Mouse (Mus musculus) liver, embryonic 15.5 days (tissue): ENCODE measurements around the gene Foxg1. TPM values are rescaled to one million over a fixed set of nuclear protein-coding genes. Genes with fewer than 3 reads are reported as not detected.

ENCODE experiments used
- ATAC-seq: fragments of 200-750 bp; cut with Nextera tagmentation; 2 replicates; pipeline ENCODE4 v1.8.0; 2017; ENCODE audit warnings: moderate number of reproducible peaks, mild to moderate bottlenecking, moderate library complexity; ENCODE audit not compliant: insufficient read depth
- H3K27ac ChIP-seq: fragments of 300-500 bp; sonication (generic); replicated peaks from 2 replicates; pipeline ENCODE4 v1.5.1; 2015; ENCODE audit warnings: mild to moderate bottlenecking, inconsistent platforms
- H3K27me3 ChIP-seq: fragments of 300-500 bp; sonication (generic); 2 replicates; pipeline ENCODE4 v1.6.1; 2015; ENCODE audit warnings: mild to moderate bottlenecking, inconsistent platforms
- H3K36me3 ChIP-seq: fragments of 300-500 bp; sonication (generic); replicated peaks from 2 replicates; pipeline ENCODE4 v1.6.1; 2015; ENCODE audit warnings: moderate library complexity, mild to moderate bottlenecking, inconsistent platforms
- H3K4me1 ChIP-seq: fragments of 300-500 bp; sonication (generic); replicated peaks from 2 replicates; pipeline ENCODE4 v1.6.1; 2015; ENCODE audit warnings: inconsistent platforms
- H3K4me2 ChIP-seq: fragments of 300-500 bp; sonication (generic); 2 replicates; pipeline ENCODE4 v1.6.1; 2015; ENCODE audit warnings: moderate library complexity, mild to moderate bottlenecking, inconsistent platforms
- H3K4me3 ChIP-seq: fragments of 300-500 bp; sonication (generic); replicated peaks from 2 replicates; pipeline ENCODE4 v1.5.1; 2015; ENCODE audit warnings: mild to moderate bottlenecking, inconsistent platforms
- H3K9ac ChIP-seq: fragments of 300-500 bp; sonication (generic); 2 replicates; pipeline ENCODE4 v1.6.1; 2015; ENCODE audit warnings: moderate library complexity, mild to moderate bottlenecking, inconsistent platforms
- H3K9me3 ChIP-seq: fragments of 300-500 bp; sonication (generic); replicated peaks from 2 replicates; pipeline ENCODE4 v1.6.1; 2016; ENCODE audit warnings: inconsistent platforms
- WGBS: fragments of 180-500 bp; shearing (Covaris S2); methylation state at CpG from one replicate; pipeline ENCODE4 v1.1.7; 2015; ENCODE audit warnings: mixed read lengths; ENCODE audit not compliant: insufficient replicate concordance; 5-methylcytosine and 5-hydroxymethylcytosine counted together
- polyA plus RNA-seq: library from polyadenylated mRNA; unstranded; fragments of >200 nt; fragmentation: Nextera tagmentation; extraction: Ambion mirVana; gene quantifications from 2 replicates; pipeline ENCODE4 v1.2.1, GENCODE M21; 2015

Gene Foxg1
- polyA plus RNA-seq, 1 experiment from 2014 or later: 0.03 TPM

DNA sequence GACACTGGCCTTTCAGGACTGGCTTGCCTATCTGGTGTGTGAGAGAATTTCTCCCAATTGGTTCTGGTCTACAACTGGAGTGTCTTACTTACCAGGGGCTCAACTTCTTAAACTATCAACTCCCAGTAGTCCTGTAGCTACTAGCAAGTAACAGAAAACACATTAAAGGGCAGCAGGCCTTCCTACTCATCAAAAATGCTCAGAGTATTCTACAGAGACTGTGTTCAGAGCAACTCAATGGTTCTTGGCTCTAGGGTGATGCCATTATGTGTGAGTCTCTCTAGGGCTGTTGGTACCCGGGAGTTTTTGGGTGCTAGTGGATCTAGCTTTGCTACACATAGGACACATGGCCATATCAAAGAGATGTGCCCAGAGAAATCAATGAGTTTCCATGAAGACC is 3.5 kb upstream of the Foxg1 start:
- 6% methylated on average over 1 of the region's 1 CpGs for WGBS
- H3K4me1 ChIP-seq: no peaks in the 10 kb centered on the region
- ATAC-seq: no peak
- no peaks in the 10 kb centered on the region for H3K9me3 ChIP-seq
- H3K27ac ChIP-seq: no peak overlapping the region
- no peak overlapping the region for H3K4me2 ChIP-seq
- no peak overlapping the region for H3K9ac ChIP-seq
- H3K27me3 ChIP-seq: peaks cover 97% of the 10 kb centered on the region
- no peak overlapping the region for H3K4me3 ChIP-seq
- no peaks in the 10 kb centered on the region for H3K36me3 ChIP-seq

DNA sequence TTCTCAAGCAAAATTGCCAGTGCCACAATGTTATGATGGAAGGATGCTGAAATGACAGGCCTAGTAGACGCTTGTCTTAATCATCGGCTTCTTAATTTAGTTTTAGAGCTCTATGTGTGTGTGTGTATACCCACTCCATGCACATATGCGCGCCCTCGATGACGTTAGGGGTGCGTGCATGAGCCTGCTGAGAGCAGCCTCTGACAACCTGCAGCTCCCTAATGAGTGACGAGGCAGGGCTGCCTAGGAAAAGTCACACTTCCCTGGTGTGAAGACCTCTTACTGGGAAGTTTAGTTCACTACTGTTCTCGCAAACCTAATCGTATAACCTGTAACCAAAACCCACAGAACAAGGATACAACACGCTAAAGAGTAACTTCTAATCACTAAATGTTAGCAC is 3.0 kb upstream of the Foxg1 start:
- peaks cover 97% of the 10 kb centered on the region for H3K27me3 ChIP-seq
- H3K27ac ChIP-seq: no peak overlapping the region
- H3K36me3 ChIP-seq: no peaks in the 10 kb centered on the region
- no peak overlapping the region for H3K9ac ChIP-seq
- no peak overlapping the region for H3K4me3 ChIP-seq
- 6% methylated on average over 11 of the region's 11 CpGs for WGBS
- H3K4me2 ChIP-seq: no peak overlapping the region
- no peaks in the 10 kb centered on the region for H3K4me1 ChIP-seq
- no peaks in the 10 kb centered on the region for H3K9me3 ChIP-seq
- no peak for ATAC-seq

DNA sequence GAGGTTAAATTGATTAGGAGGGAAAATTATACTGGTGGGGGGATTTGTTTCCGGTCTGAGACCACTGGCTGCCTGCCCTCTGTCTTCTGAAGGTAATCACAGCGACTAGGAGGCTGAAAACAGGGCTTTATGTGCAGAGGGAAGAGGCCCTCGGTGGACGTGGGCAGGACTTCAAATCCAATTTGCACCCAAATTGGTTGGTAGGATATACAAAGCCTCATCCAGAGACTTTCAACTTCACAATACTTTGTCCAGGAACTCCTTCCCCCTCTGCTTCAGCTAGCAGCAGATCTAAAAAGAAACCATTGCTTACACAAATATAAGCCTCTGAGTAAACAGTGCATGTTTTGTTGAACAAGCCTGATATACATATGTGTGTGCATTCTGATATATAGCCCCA is 2.0 kb upstream of the Foxg1 start:
- no peak for ATAC-seq
- H3K27me3 ChIP-seq: peaks cover 99% of the 10 kb centered on the region
- 1% methylated on average over 4 of the region's 4 CpGs for WGBS

DNA sequence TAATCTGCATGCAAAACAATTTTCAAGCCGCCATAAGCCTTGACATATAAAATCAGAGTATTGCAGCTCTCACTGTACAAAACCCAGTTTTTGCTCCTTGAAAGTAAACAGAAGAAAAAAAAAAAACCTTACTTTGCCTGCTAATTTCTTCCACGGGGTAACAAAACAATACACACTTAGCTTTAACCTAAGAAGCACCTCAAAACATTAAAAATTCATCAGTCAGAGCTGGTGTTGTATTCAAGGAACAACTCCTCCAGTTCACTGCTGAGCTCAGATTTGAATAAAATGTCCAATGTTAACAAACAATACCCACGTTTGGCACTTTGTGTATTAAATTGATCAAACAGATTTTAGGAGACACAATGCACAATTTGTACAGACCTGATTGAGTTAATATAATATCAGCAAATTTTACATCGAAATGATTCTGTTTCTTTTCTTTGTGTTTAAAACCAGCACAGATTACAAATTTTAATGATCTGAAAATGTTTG is 1.4 kb upstream of the Foxg1 start:
- Histone ChIP-seq H3K4me3 (no peak overlapping the region), H3K27me3 (peaks cover 99% of the 10 kb centered on the region), H3K36me3 (no peaks in the 10 kb centered on the region), H3K27ac (no peak overlapping the region), H3K4me2 (no peak overlapping the region), H3K9me3 (no peaks in the 10 kb centered on the region), H3K4me1 (no peaks in the 10 kb centered on the region), H3K9ac (no peak overlapping the region)
- WGBS: 1% methylated on average over 4 of the region's 4 CpGs
- ATAC-seq: no peak

More for the DNA sequence above, 2.0 kb upstream of the Foxg1 start:
- Histone ChIP-seq H3K4me1 (no peaks in the 10 kb centered on the region), H3K27ac (no peak overlapping the region), H3K4me3 (no peak overlapping the region), H3K36me3 (no peaks in the 10 kb centered on the region), H3K4me2 (no peak overlapping the region), H3K9me3 (no peaks in the 10 kb centered on the region), H3K9ac (no peak overlapping the region)

DNA sequence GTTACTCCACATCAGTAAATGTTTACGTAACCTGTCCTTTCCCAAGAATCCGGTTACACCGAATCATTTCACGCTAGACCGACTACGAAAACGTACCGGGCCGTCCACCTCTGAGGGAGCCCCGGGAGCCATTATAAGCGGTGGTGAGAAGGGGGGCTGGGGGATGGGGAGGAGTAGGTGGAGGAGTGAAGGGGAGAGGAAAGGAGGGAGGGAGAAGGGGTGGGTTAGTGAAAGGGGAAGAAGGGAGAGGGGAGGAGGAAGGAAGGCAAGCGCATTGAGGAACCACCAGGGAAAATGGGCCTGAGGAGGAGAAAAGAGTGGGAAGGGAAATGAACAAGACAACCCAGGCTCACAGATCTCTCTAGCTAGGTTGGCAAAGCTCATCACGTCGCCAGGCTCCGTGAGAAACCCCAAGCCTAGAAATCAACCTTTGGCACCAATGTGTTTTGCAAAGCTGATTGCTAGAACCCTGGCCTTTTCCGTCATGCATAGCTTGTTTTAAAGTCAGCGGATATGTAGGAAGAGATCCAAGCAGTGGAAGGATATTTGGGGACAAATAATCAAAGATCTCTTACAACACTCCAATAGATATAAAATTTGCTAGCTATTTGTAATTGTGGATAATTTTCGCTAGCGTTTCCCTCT is 617 bp upstream of the Foxg1 start:
- ATAC-seq: no peak
- Histone ChIP-seq H3K27me3 (peaks cover 99% of the 10 kb centered on the region), H3K9ac (no peak overlapping the region), H3K4me1 (no peaks in the 10 kb centered on the region), H3K9me3 (no peaks in the 10 kb centered on the region), H3K36me3 (no peaks in the 10 kb centered on the region), H3K27ac (no peak overlapping the region), H3K4me2 (no peak overlapping the region), H3K4me3 (no peak overlapping the region)
- WGBS: 3% methylated on average over 19 of the region's 19 CpGs

DNA sequence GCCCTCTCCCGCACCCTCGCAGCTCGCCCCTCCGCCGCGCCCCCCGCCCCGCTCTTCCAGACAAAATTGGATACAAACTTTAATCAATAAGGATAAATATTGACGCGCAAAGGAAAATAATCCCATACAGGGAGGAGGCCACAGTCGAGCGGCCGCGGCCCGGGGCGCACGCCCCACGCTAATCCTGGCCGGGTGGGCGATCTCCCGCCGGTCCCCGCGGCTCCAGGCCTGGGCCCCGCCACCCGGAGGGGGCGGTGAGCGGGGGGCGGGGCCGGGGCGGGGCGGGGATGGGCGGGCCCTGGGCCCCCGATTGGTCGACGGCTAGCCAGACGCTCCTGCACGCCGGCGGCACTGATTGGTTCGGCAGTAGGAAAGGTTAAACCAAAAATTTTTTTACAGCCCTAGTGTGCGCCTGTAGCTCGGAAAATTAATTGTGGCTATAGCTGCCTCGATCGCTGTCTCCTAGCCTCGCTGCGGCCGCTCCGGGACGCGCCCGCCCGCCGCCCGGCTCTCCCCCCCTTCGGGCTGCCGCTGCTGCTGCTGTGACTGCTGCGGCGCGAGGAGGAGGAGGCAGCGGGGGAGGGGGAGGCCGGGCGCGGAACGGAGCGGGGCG is 1.2 kb downstream of the Foxg1 start:
- 0 out of 2 replicates have a peak, but pooled peaks have one; percentile 22 for ATAC-seq
- H3K9ac ChIP-seq: no peak overlapping the region
- H3K9me3 ChIP-seq: no peaks in the 10 kb centered on the region
- H3K36me3 ChIP-seq: no peaks in the 10 kb centered on the region
- peak overlapping the region; percentile 44 for H3K4me2 ChIP-seq
- H3K4me3 ChIP-seq: peak overlapping the region; percentile 27
- no peaks in the 10 kb centered on the region for H3K4me1 ChIP-seq
- WGBS: 1% methylated on average over 65 of the region's 67 CpGs
- H3K27ac ChIP-seq: no peak overlapping the region
- peaks cover 90% of the 10 kb centered on the region for H3K27me3 ChIP-seq

DNA sequence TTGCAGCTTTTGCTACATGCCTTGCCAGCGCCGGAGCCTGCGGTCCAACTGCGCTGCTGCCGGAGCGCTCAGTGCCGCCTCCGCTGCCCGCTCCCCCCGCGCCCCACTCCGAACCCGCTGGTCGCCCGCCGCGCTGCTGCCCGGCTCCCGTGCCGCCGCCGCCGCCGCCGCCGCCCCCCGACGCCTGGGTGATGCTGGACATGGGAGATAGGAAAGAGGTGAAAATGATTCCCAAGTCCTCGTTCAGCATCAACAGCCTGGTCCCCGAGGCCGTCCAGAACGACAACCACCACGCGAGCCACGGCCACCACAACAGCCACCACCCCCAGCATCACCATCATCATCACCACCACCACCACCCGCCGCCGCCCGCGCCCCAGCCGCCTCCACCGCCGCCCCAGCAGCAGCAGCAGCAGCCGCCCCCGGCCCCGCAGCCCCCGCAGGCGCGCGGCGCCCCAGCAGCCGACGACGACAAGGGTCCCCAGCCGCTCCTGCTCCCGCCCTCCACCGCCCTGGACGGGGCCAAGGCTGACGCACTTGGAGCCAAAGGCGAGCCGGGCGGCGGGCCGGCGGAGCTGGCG is 1.9 kb downstream of the Foxg1 start:
- Histone ChIP-seq H3K4me2 (no peak overlapping the region), H3K27ac (no peak overlapping the region), H3K4me1 (no peaks in the 10 kb centered on the region), H3K36me3 (no peaks in the 10 kb centered on the region), H3K4me3 (no peak overlapping the region), H3K9ac (no peak overlapping the region), H3K27me3 (peaks cover 82% of the 10 kb centered on the region), H3K9me3 (no peaks in the 10 kb centered on the region)
- WGBS: 2% methylated on average over 65 of the region's 66 CpGs
- no peak for ATAC-seq

DNA sequence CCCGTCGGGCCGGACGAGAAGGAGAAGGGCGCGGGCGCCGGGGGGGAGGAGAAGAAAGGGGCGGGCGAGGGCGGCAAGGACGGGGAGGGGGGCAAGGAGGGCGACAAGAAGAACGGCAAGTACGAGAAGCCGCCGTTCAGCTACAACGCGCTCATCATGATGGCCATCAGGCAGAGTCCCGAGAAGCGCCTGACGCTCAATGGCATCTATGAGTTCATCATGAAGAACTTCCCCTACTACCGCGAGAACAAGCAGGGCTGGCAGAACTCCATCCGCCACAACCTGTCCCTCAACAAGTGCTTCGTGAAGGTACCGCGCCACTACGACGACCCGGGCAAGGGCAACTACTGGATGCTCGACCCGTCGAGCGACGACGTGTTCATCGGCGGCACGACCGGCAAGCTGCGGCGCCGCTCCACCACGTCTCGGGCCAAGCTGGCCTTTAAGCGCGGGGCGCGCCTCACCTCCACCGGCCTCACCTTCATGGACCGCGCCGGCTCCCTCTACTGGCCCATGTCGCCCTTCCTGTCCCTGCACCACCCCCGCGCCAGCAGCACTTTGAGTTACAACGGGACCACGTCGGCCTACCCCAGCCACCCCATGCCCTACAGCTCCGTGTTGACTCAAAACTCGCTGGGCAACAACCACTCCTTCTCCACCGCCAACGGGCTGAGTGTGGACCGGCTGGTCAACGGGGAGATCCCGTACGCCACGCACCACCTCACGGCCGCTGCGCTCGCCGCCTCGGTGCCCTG is 2.6 kb downstream of the Foxg1 start, which contains the start of gene Gm43517:
TSS of gene Gm43517 (plus strand) at position 299 of the 755 bp plus-strand sequence.
- H3K9ac ChIP-seq: no peak within 1 kb of the TSS
- no peak within 1 kb of the TSS for H3K27ac ChIP-seq
- 4% methylated on average over 73 of the region's 75 CpGs for WGBS
- H3K4me1 ChIP-seq: no peaks in the 10 kb centered on the region
- H3K4me3 ChIP-seq: no peak within 1 kb of the TSS
- ATAC-seq: no peak
- peaks cover 82% of the 10 kb centered on the region for H3K27me3 ChIP-seq
- no peaks in the 10 kb centered on the region for H3K9me3 ChIP-seq
- peak within 1 kb of the TSS; percentile 44; the same call in 1 of the 2 replicates for H3K4me2 ChIP-seq
- no peaks in the 10 kb centered on the region for H3K36me3 ChIP-seq

DNA sequence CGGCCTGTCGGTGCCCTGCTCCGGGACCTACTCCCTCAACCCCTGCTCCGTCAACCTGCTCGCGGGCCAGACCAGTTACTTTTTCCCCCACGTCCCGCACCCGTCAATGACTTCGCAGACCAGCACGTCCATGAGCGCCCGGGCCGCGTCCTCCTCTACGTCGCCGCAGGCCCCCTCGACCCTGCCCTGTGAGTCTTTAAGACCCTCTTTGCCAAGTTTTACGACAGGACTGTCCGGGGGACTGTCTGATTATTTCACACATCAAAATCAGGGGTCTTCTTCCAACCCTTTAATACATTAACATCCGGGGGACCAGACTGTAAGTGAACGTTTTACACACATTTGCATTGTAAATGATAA is 3.2 kb downstream of the Foxg1 start:
- no peaks in the 10 kb centered on the region for H3K4me1 ChIP-seq
- H3K9ac ChIP-seq: no peak overlapping the region
- no peaks in the 10 kb centered on the region for H3K36me3 ChIP-seq
- H3K9me3 ChIP-seq: no peaks in the 10 kb centered on the region
- no peak overlapping the region for H3K27ac ChIP-seq
- 5% methylated on average over 23 of the region's 23 CpGs for WGBS
- H3K4me2 ChIP-seq: no peak overlapping the region
- peaks cover 82% of the 10 kb centered on the region for H3K27me3 ChIP-seq
- no peak for ATAC-seq
- no peak overlapping the region for H3K4me3 ChIP-seq

DNA sequence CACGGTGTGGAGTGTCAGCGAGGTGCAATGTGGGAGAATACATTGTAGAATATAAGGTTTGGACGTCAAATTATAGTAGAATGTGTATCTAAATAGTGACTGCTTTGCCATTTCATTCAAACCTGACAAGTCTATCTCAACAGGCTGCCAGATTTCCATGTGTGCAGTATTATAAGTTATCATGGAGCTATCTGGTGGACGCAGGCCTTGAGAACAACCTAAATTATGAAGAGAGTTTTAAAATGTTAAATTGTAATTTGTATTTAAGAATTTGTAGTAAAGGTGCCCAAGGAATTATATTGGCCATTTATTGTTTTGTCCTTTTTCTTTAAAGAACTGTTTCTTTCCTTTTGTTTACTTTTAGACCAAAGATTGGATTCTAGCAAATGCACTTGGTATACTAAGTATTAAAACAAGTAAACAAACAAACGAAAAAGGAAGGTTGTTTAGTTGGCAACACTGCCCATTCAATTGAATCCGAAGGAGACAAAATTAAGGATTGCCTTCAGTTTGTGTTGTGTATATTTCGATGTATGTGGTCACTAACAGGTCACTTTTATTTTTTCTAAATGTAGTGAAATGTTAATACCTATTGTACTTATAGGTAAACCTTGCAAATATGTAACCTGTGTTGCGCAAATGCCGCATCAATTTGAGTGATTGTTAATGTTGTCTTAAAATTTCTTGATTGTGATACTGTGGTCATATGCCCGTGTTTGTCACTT is 3.8 kb downstream of the Foxg1 start:
- Histone ChIP-seq H3K36me3 (no peaks in the 10 kb centered on the region), H3K27me3 (peaks cover 82% of the 10 kb centered on the region), H3K4me3 (no peak overlapping the region), H3K4me1 (no peaks in the 10 kb centered on the region), H3K27ac (no peak overlapping the region), H3K9me3 (no peaks in the 10 kb centered on the region), H3K4me2 (no peak overlapping the region), H3K9ac (no peak overlapping the region)
- ATAC-seq: no peak
- WGBS: 13% methylated on average over 10 of the region's 10 CpGs
